Mouse (Mus musculus) kidney, postnatal 25 days (tissue): ENCODE results near the gene Rarg.

Experiments used
- DNase-seq, 2 experiments: peaks; one replicate each; pipeline ENCODE4 v3.0.0; 2021; ENCODE audit warnings: mixed read lengths in 2 of 2

Rarg gene

DNA sequence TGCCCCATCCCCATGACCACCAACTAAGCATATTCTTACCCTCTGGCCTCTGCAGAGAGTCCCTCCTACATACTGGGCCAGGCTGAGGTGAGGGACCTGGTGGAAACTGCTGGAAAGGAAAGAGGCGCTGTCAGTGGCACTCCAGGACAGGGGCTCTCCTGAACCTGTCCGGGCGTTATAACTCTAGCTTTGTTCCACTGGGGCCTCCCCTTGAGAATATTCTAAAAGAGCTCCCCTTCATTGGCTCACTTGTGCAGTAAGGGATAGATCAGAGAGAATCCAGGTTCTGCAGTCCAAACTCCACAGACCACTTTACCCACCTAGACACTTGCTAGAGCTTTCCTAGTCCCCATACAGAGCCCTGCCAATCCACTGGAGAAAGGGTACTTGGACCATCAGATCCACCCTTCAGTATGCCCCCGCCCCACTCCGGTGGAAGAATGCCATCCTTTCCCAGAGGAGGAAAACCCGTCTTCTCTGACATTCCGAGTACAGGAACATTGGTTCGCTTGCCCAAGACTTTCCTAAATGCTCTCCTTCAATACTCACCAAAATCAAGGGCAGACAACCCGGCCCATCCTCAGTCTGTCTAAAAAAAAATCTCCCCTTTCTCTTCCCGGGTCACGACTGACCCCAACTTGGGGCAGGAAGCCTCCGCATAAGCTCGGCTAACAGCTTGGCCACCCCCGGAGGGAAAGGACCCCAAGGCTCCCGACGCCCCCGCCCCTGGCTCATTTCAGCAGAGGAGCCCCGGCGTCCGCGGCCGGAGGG, 701 bp downstream of the Rarg start:
- no peak for DNase-seq

DNA sequence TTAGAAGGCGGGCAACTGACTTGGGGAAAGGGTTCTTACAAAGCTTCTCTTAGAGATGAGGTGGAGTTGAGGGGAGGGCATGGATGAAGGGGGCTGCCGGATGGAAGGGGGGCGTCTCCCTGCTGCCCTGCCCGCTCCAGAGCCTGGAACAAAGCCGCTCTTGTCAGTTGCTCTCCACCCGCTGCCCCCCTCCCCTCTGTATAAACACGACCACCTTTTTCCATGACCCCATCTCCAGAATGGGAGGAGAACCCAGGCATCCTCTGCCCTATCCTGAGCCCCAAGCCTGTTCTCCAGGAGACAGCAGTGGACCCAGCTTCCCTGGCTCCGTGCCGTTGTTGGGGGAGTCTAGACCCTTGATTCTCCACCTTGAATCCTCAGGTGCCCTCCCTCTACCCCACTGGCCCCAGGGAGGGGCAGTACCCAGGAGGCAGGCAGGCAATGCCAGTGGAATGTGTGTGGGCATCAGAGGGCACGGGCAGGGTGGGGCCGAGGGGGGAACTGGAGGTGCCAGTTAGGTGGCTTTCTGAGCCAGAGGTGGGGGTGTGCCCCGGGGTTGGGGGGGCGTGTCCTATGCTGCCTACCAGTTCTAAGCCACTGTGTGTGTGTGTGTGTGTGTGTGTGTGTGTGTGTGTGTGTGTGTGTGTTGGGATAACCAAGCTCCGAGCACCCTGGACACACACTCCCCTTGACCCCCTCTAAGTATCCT, 1.6 kb downstream of the Rarg start:
- DNase-seq: peak; percentile 62 to 88

DNA sequence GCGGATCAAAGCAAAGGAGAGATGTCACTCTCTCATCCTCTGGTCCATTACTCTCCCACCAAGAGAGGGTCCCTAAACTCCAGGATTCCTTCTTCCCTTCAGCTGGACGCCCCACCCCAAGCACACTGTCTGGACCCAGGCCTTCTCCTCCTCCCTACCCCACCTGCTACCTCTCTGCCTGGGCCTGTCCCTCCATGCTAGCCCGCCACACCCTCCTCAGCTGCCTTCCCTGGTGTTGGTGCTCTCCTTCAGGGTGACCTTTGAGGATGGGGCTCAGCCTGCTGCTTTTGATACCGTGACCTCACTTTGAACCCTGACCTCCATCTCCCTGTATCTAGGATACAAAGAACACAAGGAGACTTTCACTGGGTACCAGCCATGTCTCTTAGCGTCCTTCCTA, 6.8 kb downstream of the Rarg start:
- no peak for DNase-seq

DNA sequence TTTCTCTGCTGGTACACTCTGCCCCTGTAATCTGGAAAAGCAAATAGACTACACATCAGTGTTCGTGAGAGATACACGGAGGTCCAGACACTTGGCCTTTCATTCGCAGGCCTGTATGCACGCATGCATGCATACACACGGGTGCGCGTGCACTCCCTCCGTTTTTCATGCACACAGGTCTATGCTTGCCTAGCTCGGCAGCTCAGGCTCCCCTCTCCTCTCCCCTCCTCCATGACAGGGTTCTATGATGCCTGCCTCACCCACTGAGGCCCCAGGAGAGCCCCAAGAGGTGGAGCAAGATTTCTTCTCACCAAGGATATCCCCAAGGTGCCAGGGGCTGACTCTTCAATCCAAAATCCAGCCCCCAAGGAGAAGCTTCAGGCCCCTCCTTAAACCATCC, 7.3 kb downstream of the Rarg start:
- no peak for DNase-seq

DNA sequence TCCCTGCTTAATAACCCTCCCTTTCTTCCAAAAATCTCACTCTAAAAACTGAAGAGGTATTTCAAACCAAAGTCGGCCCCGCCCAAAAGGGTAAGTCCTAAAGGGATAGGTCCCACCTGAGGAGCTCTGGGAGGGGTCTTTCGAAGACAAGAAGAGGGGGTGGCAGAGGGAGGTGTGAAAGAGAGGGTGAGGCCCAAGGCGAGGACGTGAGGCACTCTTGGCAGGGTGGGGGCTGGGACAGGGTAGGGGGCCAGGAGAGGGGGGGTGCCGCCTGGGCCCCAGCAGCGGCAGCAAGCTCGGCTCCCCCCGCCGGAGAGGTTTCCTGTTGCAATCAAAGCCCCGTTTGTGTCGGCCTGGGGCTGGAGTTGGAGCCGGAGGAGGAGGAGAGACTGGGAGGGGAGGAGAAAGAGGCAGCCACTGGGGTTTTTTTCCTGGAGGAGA, 8.0 kb downstream of the Rarg start:
- peak; percentile 62 to 79 for DNase-seq

DNA sequence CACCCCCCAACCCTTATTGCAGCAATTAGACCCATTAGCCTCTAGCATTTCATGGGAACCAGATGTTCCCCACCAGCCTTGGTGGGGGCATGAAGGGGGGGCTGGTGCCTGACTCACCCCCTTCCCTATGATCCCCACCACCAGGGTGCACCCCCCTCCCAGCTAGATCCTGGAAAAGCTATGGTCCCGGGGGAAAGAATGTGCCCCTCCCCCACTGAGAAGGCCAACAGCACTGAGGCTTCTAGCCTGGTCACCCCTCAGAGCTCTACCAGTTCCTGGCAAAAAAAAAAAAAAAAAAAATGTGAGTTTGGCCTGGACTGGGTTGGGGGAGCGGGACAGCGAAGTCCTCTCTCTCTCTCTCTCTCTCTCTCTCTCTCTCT, 8.5 kb downstream of the Rarg start:
- DNase-seq: peak in 1 of 2 experiments; percentile 64

DNA sequence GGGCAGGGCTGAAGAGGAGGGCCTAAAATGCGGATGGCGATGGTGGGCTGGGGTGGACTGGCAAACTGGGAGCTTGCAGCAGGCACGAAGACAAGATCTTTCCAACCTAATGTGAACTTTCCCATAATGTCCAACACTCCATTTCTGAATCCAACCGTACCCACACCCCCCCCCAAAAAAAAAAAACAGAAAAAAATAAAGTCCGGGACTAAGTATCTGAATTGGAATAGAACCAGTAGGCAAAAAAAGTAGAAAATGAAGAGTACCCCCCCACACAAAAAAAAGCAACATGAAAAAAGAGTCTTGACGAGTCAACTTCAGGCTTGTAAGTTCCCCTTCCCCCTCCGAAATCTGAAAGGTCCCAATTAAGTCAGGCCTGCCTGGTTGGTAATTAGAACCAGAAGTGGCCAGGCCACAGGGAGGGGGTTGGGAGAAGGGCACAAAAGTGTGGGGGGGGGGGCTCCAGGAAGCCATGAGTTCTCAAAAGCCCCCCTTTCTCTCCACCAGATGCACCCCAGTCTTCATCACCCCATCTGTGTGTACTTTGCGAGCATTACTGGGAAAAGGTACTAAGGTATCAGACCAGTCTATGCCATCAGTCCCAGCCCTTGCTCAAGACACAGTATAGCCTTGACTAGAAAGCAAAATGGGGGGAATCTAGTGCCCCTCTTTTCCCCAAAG, 9.0 kb downstream of the Rarg start:
- DNase-seq: no peak

DNA sequence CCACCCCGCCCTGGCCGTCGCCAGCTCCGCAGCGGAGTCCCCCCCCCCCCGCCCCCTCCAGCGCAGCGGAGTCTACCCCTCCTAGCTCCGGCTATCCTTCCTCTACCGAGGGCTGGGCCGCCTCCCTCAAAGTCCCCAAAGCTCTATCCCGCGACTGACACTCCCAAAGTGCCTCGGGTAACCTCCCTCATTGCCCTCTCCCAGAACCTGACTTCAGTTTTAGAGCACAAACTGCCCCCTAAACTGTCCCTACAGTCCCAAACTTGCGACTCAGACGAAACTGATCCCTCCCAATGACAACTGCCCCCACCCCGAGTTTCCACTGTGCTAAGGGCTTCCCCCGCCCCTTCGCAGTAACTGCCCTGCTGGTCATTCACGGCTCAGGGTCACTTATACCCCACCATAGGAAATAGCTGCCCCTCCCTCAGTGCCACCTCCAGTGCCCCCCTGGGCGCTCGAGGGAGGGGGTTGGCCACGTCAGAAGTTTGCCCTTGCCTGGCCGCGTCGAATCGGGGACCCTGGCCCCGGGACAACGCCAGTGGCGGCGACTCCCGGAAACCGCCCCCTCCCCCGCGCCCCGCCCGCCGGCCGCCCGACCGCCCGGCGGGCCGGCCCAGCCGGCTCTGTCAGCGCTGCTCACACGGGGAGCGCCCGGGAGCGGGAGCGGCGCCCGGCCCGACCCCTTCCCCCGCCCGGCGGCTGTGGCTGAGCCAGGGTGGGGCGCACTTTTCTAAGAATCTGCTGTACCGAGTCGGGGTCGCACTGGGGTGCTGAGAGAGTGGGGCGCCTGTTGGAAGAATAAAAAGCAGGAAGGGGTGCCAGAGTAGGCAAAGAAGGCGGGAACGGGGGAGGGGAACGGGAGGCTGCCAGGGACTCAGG, 9.8 kb downstream of the Rarg start:
- peak; percentile 77 to 89 for DNase-seq

DNA sequence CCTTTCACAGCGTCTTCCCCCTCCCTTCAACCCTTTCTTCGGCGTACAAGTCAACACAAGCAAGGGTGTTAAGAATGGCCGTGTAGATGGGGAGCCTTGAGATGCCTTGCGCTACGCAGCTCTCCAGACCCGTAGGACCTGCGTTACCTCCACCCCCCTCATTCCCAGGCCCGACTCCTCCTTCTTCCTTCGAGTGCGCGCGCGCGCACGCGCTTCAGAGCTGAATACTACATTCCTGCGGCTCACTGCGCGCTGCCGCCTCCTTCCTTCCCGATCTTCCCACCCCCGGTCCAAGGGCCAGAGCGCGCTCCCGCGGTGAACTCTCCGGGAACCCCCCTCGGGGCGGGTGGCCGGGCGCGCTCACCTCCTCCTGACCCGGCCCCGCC, 10.5 kb downstream of the Rarg start:
- peak; percentile 98 to 99 for DNase-seq

DNA sequence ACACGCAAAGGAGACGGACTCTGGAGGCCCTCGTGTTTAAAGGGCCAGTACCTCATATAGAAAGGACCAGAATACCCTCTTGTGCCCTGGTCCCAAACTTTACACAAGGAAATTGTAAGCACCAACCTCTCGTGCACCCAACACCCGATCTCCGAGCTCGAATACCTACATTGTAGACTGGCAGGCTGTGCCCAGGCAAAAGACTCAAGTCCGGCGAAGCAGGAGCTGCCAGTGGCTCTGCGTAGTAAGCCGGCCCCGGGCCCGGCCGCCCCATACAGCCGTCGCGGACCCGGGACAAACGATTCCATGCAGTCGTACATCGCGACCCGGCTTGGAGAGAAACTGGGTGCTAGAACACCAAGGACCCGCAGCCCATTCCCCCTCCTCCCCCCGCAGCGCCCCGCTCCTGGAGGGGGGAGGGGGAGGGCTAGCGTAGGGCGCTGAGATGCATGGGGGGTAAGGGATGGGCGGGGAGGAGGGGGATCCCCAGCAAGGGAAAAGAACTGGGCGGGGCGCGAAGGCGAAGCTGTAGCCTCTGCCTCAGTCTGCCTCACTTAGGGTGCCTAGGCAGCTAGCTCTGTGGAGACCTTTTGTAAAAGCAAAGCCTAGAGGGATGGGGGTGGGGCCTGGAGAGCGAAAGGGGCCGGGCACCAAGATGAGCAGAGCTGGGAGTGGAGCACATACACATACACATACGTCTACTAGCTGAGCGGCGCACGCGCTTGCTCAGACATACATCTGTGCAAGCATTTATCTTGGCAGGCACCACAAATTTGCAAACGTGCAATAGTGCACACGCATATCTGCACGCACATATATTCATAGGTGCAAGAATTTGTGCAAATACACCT, 11.2 kb downstream of the Rarg start:
- peak; percentile 86 to 92 for DNase-seq

DNA sequence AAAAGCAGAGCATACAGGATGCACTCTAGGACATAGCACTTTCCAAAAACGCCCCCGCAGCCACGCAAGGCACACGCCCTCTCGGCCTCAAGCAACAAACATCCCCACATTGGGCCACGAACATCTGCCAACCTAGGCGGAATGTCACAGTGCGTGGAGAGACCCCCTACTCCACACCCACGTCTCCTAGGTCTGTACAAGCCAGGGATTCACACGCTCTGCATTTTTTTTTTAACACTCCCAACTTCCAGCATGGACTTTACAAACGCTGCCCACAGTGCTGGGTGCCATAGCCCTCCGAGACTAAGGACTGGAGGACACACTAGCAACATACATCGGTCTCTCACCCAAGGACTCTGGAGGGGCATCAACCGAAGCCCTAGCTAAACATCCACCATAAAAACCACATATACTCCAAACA, 11.8 kb downstream of the Rarg start:
- peak; percentile 52 to 59 for DNase-seq

DNA sequence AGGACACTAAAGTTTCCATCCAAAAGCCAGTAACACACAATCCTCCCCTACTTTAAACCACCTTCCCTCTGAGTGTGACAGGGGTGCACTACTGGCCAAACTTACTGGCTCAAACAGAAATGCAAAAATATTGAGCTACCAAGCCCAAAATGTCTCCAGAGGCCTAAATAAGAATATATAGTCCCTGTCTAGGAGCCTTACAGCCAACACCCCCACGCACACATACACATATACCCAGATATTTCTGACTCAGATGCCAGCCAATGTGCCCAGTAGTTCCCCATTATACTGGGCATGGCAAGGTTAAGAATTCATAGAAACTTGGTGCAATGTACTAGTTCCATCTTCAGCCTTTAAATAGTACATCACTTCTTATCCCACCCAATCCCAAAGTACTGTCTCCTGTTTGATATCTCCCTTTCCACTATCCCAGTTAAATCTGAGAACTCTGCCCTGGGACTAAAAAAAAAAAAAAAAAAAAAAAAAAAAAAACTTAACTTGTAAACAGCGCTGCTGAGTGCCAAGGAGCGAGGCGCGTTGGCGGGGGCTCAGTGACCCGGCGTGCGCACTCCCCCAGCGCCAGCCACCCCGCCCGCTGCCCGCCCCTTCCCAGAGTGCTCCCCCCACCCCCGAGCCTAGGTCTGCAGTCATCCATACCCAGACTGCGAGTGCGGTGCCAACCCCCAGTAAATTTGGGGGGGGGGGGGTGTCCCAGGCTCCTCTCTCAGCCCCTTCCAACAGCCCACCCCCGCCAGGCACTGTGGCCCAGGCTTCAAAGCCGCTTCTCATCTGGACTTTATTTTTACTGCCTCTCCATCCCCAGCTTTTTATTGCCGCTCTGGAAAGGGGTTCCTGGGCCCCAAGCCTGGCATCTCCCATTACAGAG, 12.8 kb downstream of the Rarg start:
- peak; percentile 58 to 82 for DNase-seq

DNA sequence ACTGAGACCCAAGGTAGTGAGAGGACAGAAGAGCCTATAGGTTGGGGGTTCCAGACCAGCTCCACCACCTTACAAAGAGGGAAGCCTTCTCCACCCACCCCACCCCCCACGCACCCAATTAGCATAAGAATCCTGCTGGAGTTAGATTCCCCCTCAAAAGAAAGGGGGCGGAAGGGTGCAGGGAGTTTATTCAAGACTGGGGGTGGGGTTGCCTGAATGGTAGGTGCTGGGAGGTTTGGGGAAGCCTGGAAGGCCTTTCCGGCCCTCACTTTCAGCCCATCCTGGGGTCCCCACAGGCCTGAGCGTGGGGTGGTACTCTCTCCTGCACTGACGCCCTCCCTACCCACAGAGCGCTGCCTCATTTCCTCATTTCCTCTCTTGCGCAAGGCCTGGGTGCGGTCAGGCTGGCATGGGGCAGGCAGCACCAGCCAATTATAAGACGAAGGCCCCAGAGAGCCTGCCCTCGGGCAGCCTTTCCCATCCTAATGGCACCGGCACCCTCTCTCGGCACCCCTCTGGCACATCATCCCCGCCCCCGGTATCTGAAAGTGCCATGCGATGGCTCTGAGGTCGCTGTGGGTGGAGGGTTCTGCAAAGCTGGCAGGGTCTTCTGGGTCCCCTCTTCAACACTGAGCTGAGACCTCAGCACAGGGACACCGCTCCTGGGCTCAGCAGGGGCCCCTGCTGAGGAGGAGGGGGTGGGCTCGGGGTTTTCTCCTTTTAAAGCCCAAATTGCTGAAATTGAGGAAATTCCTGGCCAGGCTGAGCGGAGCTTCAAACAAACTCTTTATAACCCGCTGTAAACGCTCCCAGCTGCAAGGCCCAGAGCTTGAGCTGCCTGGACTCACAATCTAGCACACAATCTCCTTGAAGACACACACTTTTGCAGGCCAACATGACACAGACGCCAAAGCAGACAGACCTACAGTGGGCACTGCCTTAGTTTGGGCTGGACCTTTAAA, 13.8 kb downstream of the Rarg start:
- peak; percentile 43 to 77 for DNase-seq

DNA sequence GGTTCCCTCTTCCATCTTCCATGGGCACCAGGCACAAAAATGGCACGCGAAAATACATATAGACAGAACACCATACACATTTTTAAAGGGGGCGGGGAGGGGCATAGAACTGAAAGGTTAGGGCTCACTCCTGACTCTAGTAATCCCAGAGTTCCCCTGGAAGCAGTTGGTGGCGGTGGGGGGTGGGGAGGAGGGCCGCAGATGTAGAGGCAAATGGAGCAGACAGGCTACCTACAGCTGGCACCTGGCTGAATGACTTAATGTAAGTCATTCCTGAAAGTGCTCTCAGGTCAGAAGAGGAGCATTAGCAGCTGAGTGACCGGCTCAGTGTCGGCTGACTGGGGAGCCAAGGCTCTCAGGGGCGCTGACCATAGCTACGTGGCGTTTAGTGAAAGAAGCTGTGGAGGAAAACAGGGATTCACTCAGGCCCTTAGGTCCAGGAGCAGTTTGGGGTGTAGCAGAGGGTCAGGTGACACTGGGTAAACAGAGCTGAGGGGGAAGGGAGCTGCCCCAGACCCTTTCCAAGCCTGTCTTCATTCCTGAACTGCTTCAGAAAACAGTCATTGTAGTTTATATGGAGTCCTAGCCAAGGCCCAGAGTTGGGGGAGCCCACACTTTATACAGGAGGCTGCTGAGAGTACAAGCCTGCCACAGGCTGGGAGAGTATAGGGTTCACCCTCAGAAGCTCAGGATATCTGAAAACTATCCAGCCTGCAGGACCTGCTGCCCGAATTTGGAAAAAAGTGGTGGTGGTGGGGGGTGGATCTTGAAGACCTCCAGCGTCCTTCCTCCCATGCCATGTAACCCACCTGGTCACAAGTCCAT, 14.7 kb downstream of the Rarg start:
- no peak for DNase-seq

DNA sequence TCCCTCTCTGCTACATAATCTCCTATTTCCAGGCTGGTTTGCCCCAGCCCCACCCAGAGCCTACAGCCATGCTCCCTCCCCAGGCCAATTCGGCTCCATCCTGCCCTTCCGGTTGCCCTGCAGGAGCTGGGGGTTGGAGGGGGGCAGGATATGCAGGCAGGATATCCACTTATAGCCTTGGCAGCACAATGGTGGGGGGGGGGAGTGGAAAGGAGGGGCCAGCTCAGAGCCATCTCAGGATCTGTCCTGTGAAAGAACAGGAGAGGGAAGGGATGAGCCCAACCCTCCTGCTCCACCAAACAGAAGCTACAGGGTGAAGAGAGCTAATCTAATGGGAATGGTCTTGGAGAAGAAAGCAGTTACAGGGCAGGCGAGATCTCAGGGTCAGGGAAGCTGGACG, 16.7 kb downstream of the Rarg start:
- DNase-seq: peak; percentile 77 to 90

DNA sequence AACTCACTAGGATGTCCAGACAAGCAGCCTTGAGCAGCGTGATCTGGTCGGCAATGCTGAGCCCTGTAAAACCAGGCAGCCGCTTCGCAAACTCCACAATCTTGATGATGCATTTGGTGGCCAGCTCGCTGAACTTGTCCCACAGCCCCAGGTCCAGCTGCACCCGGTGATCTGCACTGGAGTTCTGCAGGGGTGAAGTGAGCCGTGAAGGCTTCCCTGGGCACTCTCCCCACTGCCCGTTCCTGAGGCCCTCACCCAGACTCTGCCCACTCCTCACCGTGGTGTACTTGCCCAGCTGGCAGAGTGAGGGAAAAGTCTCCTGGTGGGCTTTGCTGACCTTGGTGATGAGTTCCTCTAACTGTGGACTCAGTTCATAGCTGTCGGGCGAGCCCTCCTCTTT, 17.5 kb downstream of the Rarg start:
- no peak for DNase-seq

DNA sequence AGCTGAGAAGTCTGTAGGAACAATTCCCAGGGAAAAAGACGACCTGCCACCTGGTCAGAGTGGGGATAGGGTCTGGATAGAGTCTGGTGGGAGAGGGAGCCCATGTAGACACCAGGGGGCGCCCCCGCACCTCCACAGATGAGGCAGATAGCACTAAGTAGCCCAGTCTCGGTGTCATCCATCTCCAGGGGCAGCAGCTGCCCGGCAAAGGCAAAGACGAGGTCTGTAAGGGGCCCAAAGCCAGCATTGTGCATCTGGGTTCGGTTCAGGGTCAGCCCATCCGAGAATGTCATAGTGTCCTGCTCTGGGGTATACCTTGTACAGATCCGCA, 18.1 kb downstream of the Rarg start:
- peak; percentile 87 to 91 for DNase-seq

DNA sequence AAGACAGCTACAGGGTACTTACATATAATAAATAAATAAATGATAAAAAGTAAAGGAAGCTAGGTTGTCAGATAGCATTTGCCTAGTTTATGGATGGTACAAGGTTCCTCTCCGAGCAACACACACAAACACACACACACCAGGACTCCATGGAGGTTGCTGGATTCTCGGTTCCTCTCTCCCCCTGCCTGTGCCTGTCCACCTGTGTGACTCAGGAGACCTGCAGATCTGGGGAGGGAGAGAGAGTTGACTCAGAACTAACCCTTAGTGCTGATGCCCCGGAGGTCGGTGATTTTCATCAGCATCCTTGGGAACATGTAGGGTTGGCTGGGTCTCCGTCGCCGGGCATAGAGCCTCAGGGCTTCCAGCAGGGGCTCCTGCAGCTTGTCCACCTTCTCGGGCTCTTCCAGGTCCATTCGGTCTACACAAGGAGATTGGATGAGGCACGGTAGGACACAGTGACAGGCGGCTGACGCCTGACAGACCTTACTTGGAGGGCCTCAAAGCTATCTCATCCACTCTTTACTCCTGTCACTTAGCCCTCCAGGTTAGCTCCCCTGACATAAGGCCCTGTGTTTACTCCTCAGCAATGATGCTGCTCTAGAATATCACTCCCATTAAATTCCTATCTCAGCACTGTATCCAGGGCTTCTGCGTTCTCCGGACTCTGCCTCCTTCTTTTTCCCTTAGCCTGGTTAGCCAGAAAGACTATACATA, 18.6 kb downstream of the Rarg start:
- no peak for DNase-seq
